Mouse (Mus musculus) heart, adult 2 months (tissue): ENCODE data around the gene Trmt2a.

Source experiments
- CTCF ChIP-seq: fragments of 200-600 bp; IDR thresholded peaks from 2 replicates; pipeline ENCODE4 v1.8.1; 2022; ENCODE audit warnings: antibody characterized with exemption, mild to moderate bottlenecking, moderate library complexity
- POLR2A ChIP-seq: fragments of 200-500 bp; IDR thresholded peaks from 2 replicates; pipeline ENCODE4 v1.6.1; 2011; ENCODE audit warnings: mild to moderate bottlenecking, low read depth, low read length, control low read depth; ENCODE audit not compliant: insufficient read depth

DNA sequence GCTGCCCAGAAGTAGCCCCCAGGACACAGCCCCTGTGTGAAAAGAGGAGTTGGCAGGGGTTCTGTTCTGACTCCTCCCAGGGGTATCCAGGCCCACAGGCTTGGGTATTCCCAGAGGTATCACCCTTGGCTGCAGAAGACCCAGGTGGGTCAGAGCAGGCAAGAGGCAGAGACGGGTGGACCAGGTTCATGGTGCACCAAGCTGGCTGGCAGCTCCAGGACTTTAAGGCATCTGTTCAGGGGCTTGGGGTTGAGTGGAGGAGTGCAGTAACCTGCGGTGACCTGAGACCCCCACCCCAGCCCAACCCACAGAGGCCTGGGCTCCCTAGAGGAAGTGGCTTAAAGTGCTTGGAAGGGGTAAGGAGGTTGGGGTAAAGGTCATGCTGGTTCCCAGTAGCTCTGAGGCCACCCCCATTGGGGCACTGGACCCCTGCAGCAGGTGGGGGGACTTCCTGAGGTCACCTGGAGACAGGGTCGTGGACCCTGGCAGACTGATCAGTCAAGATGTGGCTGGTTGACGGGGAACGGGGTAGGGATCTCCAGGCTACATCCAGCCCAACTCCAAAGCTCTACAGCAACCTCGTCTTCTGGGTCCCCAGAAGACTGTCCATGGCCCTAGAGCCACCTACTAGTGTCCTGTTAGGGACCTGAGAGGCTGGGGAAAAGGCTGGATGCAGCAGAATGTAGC lies 27.5 kb upstream of the Trmt2a start:
- TF ChIP-seq POLR2A = no peak
- no peak for TF ChIP-seq CTCF
